Mouse (Mus musculus): ENCODE measurements around the gene Olfr222.

Gene Olfr222

DNA sequence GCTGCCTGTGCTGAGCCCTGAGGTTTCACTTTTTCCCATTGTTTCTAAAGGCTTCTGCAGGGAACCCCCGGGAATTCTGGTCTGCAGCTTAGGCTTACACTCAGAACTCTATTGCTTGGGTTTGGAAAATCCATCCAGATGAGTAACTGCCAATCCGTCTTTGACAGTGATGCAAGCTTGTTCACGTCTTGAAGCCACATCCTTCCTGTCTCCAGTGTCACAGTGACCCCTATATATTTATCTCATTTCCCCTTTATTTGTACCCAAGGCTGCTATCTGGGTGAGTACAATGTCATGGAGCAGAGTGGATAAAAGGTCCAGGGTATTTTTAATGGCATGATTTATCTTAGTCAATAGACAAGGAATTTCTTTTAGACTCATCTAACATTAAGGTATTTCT, 34.7 kb downstream of the Olfr222 start, which contains the start of gene Nlrp3:
Gene Nlrp3 (plus strand): TSS at position 245 of the 400 bp plus-strand sequence.
- DNase-seq (ENCODE audit: low spot score in 2 of 2), result no peak

DNA sequence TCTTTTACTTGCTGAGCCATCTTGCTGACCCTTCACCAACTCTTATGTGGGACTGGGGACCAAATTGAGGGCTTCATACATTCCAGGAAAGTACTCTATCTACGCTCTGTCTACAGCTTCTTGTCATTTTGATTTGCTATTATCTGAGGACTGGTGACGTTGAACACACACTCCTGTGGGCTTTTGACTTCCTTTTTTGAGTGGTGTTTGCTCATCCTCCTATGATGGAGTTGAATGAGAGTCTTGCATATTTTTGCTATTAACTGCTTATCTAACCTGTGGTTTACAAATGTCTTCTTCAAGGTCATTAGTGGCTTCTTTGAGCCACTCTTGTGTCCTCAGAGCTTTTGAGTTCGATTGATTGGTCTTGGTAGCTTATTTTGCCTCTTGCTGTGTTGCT, 35.9 kb downstream of the Olfr222 start:
- DNase-seq (ENCODE audit: low spot score in 2 of 2), result no peak

DNA sequence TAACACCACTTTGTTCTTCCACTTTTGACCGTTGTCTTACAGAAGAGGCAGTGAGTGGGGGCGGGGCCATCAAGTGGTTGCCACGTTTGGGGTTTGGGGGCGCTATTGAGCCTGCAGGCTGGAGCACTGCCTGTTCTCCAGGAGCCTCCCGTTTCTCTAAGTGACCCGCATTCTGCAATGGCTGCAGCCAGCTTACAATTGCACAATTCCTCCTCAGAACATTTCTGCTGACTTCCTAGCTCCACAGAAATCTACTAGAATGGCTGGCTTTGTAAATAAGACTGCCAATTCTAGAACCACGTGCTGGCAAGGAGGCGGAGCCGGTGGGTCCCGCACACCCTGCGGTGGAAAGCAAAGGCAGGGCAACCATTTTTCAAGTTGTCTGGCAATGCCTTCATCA, 37.6 kb downstream of the Olfr222 start:
- DNase-seq (ENCODE audit: low spot score in 2 of 2), result peak; percentile 44 to 77

DNA sequence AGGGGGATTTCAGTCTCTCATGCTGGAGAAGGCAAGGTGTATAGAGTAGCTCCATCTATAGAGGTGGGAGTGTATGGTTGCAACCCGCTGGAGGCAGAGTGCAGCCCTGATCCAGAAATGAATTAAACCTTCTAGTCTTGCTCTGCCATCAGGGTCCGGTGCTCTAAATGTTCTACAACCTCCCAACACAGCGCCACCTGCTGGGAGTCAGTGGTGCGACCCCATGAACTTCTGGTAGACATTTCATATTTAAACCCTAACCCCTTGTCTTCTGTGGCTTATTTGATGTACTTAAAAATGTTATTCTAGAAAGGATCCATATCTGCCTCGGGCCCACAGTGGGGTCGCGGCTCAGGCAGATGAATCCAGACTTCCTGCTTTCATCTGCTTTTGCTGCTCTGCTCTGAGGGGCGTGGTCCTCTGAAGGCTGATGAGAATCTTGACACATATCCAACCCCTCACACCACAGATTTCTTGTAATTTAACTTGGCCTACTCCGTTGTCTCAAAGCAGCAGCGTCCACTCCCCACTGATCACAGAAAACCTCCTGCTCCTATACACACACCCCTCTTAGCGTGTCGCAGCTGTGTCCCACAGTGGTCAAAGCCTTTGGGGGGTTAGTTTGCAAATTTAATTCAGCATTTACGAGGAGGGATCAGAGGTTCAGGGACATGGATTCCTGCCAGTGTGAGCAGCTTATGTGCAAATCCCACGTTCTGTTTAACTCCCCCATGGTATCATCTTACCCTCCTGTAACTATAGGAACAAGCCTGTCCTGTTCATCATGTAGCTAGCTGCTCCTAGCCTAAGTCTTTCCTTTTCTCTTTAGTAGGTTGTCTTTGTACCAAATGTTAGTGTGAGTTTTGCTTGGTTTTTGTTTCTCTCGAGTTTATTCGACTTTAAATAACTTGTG, 38.6 kb downstream of the Olfr222 start:
- DNase-seq (ENCODE audit: low spot score in 2 of 2), result peak in 1 of 2 experiments; percentile 26

DNA sequence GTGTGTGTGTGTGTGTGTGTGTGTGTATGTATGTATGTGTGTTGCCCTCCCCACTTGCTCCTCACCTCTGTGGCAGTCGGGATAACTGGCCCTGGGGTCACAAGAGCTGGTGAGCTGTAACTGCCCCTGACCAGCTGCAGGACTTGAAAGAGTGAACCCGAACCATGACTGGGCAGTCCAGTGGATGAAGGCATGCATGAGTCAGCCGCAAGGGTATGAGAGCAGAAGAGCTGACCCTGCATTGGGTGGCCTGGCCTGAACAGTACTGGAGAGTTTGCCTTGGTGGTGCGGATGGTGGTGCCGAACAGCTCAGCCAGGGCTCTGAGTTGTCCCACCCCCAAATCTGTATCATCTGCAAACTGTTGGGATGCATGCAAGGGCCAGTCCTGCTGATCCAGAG, 44.5 kb downstream of the Olfr222 start:
- no peak for DNase-seq (ENCODE audit: low spot score in 2 of 2)

DNA sequence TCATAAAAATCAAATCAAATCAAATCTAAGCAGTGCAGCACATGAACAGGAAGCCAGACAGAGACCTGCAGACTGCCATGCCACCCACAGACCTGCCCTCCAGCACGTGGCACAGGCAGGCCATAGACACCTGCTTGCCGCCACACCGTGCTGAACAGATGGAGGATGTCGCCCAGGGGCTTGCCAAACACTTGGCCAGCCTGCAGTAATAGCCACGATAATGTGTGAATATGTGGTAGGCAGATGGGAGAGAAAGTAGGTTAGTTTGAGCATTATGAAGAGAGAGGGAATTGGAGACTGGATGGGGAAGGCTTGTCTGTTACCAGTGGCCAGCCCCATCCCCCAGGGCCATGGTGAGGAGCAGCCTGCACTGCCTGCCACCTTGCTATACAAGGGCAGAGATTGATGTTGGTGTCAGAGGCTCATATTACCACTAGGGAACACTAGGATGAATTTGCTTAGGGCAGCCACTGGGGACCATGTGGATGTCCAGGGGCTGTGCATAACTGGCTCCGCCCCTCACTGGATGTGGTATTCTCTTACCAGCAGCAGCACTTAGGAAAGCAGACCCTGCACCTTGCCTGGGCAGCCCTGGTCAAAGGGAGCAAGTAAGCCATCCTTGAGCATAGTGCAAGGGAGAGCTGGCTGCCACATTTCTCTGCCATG, 45.0 kb downstream of the Olfr222 start:
- DNase-seq (ENCODE audit: low spot score in 2 of 2), result no peak

DNA sequence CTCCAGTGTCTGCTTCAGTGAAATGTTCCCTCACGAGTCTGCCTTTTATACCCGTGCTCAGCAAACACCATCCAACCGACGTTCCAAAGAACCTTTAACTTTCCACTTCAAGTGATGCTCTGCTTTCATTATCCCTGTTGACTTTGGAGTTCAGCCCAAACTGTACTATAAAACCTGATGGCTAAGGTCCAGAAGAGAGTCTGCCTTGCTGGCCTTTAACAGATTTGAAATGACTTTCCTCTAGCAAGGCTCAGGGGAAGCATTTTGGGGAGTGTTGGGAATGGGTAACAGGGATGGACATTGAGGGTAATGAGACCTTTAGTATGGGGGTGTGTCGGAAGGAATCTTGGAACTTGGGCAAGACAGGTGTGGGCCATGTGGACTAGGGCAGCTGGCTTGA, 45.8 kb downstream of the Olfr222 start:
- DNase-seq (ENCODE audit: low spot score in 2 of 2), result no peak

DNA sequence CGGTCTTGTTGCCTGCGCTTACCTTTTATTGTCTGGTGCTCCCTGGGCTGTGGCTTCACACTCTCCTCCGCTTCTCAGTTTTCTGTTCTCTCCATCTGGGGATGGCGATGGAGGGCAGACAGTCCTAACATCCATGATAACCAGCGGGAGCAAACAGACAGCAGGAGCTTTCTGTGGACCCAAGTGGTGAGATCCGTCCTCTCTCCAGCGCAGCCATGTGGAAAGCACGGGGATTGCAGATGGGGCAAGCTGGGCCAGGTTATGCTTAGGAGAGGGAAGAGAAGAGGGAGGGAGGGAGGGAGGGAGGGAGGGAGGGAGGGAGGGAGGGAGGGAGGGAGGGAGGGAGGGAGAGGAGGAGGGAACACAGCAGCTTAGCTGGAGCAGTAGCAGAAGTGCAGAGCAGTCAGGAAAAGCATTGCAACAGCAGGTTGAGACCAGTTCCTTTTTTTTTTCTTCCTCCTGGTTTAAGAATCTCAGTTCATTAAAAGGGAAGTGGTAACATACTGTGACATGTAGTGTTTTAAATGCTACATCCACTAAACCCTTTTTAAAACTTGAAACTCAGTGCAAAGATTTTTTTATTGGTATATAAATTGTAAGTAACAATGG, 49.5 kb downstream of the Olfr222 start, which contains the start of gene Zkscan17:
Gene Zkscan17 (minus strand): TSS at position 280 of the 609 bp plus-strand sequence.
- no peak for DNase-seq (ENCODE audit: low spot score in 2 of 2)

DNA sequence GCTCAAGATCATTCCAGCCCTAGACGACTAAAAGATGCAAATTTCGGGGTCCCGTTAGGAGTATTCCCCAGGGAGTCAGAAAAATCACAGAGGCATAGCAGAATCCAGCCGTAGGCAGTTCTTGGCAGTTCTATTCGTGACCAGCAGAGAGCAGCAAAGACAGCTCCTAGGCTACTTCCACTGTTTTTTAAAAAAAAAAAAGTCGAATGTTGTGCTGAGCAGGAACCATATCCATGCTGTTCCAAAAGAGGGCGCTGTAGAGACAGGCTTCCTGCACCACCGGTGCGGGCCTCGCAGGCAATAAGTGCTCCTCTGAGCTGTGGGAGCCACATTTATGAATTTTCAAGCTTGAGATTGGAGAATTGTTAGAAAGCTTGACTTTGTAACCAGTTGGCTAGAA, 50.8 kb downstream of the Olfr222 start:
- peak; percentile 59 to 64 for DNase-seq (ENCODE audit: low spot score in 2 of 2)

DNA sequence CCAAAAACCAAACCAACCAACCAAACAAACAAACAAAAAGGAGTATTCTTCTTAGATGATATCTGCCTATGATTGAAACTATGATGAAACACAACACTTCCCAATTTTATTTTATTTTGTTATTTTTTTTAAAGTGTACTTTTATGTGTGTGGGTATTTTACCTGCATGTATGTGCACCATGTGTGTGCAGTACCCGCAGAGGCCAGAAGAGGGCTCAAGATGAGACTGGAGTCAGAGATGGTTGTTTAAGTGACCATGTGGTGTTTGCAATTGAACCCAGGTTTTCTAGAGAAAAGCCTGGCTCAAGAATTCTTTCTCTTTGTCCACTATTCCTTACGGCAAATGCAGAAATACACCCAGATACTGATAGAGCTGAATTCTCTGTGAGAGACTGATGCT, 51.9 kb downstream of the Olfr222 start:
- DNase-seq (ENCODE audit: low spot score in 2 of 2), result no peak

Data from urinary bladder, postnatal 36 days (tissue).